Mouse (Mus musculus) olfactory bulb, adult 2 months (tissue): ENCODE results near the gene Elp1.

Source experiments
- CTCF ChIP-seq: fragments of 200-500 bp; IDR thresholded peaks from 2 replicates; pipeline ENCODE4 v1.5.1; 2012; ENCODE audit warnings: low read depth, mild to moderate bottlenecking, low read length, moderate library complexity; ENCODE audit not compliant: insufficient read depth
- POLR2A ChIP-seq: fragments of 200-500 bp; IDR thresholded peaks from 2 replicates; pipeline ENCODE4 v1.6.1; 2012; ENCODE audit warnings: mild to moderate bottlenecking, low read depth, low read length, moderate library complexity; ENCODE audit not compliant: insufficient read depth

DNA sequence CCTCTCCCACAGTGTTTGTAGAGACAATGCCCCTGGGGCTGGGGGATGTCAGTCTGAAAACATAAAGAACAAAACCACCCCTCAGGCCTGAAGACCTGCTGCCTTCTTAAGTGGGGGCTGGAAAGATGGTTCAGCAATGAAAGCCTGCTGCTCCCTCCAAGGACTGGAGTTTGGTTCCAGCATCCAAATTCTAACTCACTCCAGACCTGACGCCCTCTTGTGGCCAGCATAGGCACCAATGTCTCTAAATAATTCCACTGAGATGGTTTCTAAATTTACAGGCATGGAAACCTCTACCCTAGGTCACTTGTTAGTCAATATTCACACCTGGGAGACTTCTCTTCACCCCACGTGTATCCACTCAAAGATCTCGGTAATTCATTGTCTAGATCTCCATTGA, 80.7 kb downstream of the Elp1 start:
- TF ChIP-seq CTCF: no peak
- TF ChIP-seq POLR2A: no peak
